Comparison of ENCODE assay signal across 30 mouse cellular contexts in the genomic region with DNA sequence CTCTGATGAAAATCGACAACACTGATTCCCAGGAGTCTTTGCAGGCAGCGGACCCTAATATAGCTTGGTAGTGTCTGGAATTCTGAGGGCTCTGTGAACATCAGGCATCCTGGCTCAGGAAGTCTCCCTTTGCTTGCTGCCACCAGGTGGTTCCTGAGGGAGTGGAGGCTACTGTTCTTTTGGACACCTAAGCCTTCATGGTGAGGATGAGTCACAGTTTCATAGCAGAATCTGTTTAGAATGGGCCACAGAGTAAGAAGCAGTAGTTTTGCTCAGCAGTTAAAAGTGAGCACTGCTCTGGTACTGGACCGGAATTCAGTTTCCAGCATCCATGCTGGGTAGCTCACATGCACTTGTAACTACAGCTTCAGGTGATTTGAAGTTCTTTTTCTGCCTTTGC. TPM values are rescaled to one million over a fixed set of nuclear protein-coding genes. Genes with fewer than 3 reads are reported as not detected.
"Had no signal": no experiment of that assay in that cellular context is flagged by ENCODE, and none has a peak within 500 bp of the region (broad histone marks: within the 10 kb centered on the region; RNA-seq: fewer than 3 reads in every experiment).

No protein-coding gene starts in this region.

- ATAC-seq: hindbrain, embryonic 16.5 days; intestine, embryonic 16.5 days had no signal

- H3K36me3 ChIP-seq: heart, embryonic 13.5 days; heart, embryonic 15.5 days; hindbrain, embryonic 12.5 days; kidney, embryonic 15.5 days; limb, embryonic 10.5 days; limb, embryonic 12.5 days; liver, embryonic 13.5 days; liver, embryonic 15.5 days had no signal

- H3K9me3 ChIP-seq: heart, embryonic 13.5 days; heart, embryonic 15.5 days; hindbrain, embryonic 12.5 days; kidney, embryonic 15.5 days; limb, embryonic 10.5 days; limb, embryonic 12.5 days; liver, embryonic 13.5 days; liver, embryonic 15.5 days had no signal

- H3K4me2 ChIP-seq: heart, embryonic 11.5 days; heart, embryonic 13.5 days; heart, embryonic 15.5 days; hindbrain, embryonic 12.5 days; hindbrain, embryonic 14.5 days; kidney, embryonic 15.5 days; limb, embryonic 12.5 days; liver, embryonic 11.5 days; liver, embryonic 13.5 days; liver, embryonic 15.5 days had no signal

- H3K9ac ChIP-seq: heart, embryonic 13.5 days; heart, embryonic 15.5 days; hindbrain, embryonic 12.5 days; hindbrain, embryonic 14.5 days; kidney, embryonic 15.5 days; limb, embryonic 12.5 days; liver, embryonic 13.5 days; liver, embryonic 15.5 days had no signal

- H3K4me1 ChIP-seq: liver, embryonic 13.5 days; liver, embryonic 15.5 days had no signal

- DNase-seq: gastrocnemius, postnatal 14 days; gastrocnemius, postnatal 36 days; heart, adult 18-20 months; heart, postnatal 14 days; heart, postnatal 36 days; kidney, adult 11 months; kidney, adult 2 months; kidney, adult 9 months; kidney, postnatal 14 days; kidney, postnatal 36 days; liver; liver, embryonic 13.5 days had no signal

- H3K27ac ChIP-seq: heart, embryonic 13.5 days; heart, embryonic 15.5 days; hindbrain, embryonic 12.5 days; hindbrain, embryonic 14.5 days; kidney, embryonic 15.5 days; kidney, postnatal 0 days; limb, embryonic 10.5 days; limb, embryonic 12.5 days; liver, embryonic 13.5 days; liver, embryonic 15.5 days had no signal

- H3K4me3 ChIP-seq: heart, embryonic 13.5 days; heart, embryonic 15.5 days; hindbrain, embryonic 12.5 days; kidney, embryonic 15.5 days; limb, embryonic 10.5 days; limb, embryonic 12.5 days; liver, embryonic 13.5 days; liver, embryonic 15.5 days had no signal

- H3K27me3 ChIP-seq: heart, embryonic 13.5 days; heart, embryonic 15.5 days; hindbrain, embryonic 12.5 days; kidney, embryonic 15.5 days; limb, embryonic 12.5 days; liver, embryonic 13.5 days; liver, embryonic 15.5 days had no signal

RNA-seq across cellular contexts. Expression of a gene that starts 51.7 kb away (rescaled TPM):
- total RNA-seq: gastrocnemius, adult 18-20 months; gastrocnemius, adult 8-10 months; gastrocnemius, postnatal 36 days; hematopoietic stem cell, adult 5-6 weeks had no signal
- polyA plus RNA-seq: heart, embryonic 11.5 days; intestine, embryonic 14.5 days; intestine, embryonic 16.5 days; kidney, adult 2 months; large intestine, adult 2 months; liver, embryonic 13.5 days had no signal
